Mouse (Mus musculus): ENCODE data around the gene Vwa8. TPM values are rescaled to one million over a fixed set of nuclear protein-coding genes. Genes with fewer than 3 reads are reported as not detected.

Vwa8 gene
- polyA plus RNA-seq, 1 experiment = 8.7 TPM

DNA sequence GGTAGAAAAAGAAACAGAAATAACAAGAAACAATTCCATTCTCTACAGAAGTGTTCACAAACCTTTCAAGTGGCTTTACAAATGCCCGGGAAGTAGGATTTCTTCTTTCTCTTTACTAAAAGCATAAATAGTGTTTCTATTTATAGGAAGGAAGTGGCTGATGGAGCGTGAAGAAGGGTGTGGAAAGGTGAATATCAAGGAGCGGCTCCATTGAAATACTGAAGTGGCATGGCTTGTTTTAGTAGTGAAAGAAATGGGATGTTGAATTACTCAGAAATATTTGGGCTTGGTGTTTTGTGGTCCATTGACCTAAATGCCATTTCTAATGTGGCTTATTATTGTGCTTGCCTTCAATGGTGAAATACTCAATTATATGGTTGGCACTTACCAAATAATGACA lies 30.4 kb upstream of the Vwa8 start:
- Histone ChIP-seq H3K4me3 (ENCODE audit: control insufficient read depth, insufficient read depth, low read length) (no peak overlapping the region), H3K27ac (ENCODE audit: control insufficient read depth, insufficient read depth, low read length) (no peak overlapping the region), H3K27me3 (ENCODE audit: control insufficient read depth, insufficient read depth, low read length) (no peaks in the 10 kb centered on the region), H3K4me1 (replicated peaks; ENCODE audit: control insufficient read depth, insufficient read depth, low read length) (no peaks in the 10 kb centered on the region), H3K36me3 (ENCODE audit: control insufficient read depth, insufficient read depth, low read length) (no peaks in the 10 kb centered on the region)
- no peak for DNase-seq
- 70% methylated on average over 3 of the region's 3 CpGs for WGBS
- TF ChIP-seq CTCF (IDR thresholded peaks at IDR 0.05; ENCODE audit: borderline replicate concordance, control insufficient read depth, extremely low read depth, insufficient read depth, low read length, poor library complexity) (no peak), POLR2A (IDR thresholded peaks at IDR 0.05; ENCODE audit: control insufficient read depth, extremely low read depth, insufficient read depth, low read length, poor library complexity) (no peak)

GRCm38 (mm10) chr14:78824013-78824412 lies 24.8 kb upstream of the Vwa8 start:
- Histone ChIP-seq H3K4me3 (ENCODE audit: control insufficient read depth, insufficient read depth, low read length) (no peak overlapping the region), H3K27me3 (ENCODE audit: control insufficient read depth, insufficient read depth, low read length) (no peaks in the 10 kb centered on the region), H3K4me1 (replicated peaks; ENCODE audit: control insufficient read depth, insufficient read depth, low read length) (no peaks in the 10 kb centered on the region), H3K36me3 (ENCODE audit: control insufficient read depth, insufficient read depth, low read length) (no peaks in the 10 kb centered on the region), H3K27ac (ENCODE audit: control insufficient read depth, insufficient read depth, low read length) (no peak overlapping the region)
- TF ChIP-seq POLR2A (IDR thresholded peaks at IDR 0.05; ENCODE audit: control insufficient read depth, extremely low read depth, insufficient read depth, low read length, poor library complexity) (no peak), CTCF (IDR thresholded peaks at IDR 0.05; ENCODE audit: borderline replicate concordance, control insufficient read depth, extremely low read depth, insufficient read depth, low read length, poor library complexity) (no peak)
- 93% methylated on average over 4 of the region's 4 CpGs for WGBS
- no peak for DNase-seq

DNA sequence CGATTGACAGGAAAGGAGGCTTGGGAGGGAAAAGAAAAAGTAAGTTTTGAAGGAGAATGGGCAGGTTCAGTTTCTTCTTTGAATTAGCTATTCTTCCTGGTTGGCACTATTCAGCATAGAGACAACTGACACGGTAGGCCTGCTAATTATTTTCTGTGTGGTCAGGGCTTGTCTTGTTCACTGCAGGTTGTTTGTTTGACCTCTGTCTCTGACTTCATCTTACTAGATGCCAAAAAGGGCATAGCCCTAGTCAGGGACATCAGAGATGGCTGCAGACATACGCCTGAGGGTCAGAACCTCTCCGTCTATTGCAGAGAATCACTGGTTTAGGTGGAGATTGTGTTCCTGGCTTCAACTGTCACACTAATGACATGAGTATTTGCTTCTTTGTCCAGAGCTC lies 24.3 kb upstream of the Vwa8 start:
- no peaks in the 10 kb centered on the region for H3K27me3 ChIP-seq (ENCODE audit: control insufficient read depth, insufficient read depth, low read length)
- H3K27ac ChIP-seq (ENCODE audit: control insufficient read depth, insufficient read depth, low read length) = no peak overlapping the region
- DNase-seq = no peak
- H3K4me1 ChIP-seq (replicated peaks; ENCODE audit: control insufficient read depth, insufficient read depth, low read length) = no peaks in the 10 kb centered on the region
- WGBS = 91% methylated on average over 4 of the region's 4 CpGs
- H3K36me3 ChIP-seq (ENCODE audit: control insufficient read depth, insufficient read depth, low read length) = no peaks in the 10 kb centered on the region
- TF ChIP-seq POLR2A (IDR thresholded peaks at IDR 0.05; ENCODE audit: control insufficient read depth, extremely low read depth, insufficient read depth, low read length, poor library complexity) = no peak
- no peak for TF ChIP-seq CTCF (IDR thresholded peaks at IDR 0.05; ENCODE audit: borderline replicate concordance, control insufficient read depth, extremely low read depth, insufficient read depth, low read length, poor library complexity)
- no peak overlapping the region for H3K4me3 ChIP-seq (ENCODE audit: control insufficient read depth, insufficient read depth, low read length)

- no peak overlapping the region for H3K27ac ChIP-seq (ENCODE audit: control insufficient read depth, insufficient read depth, low read length)
- no peaks in the 10 kb centered on the region for H3K4me1 ChIP-seq (replicated peaks; ENCODE audit: control insufficient read depth, insufficient read depth, low read length)
- no peaks in the 10 kb centered on the region for H3K27me3 ChIP-seq (ENCODE audit: control insufficient read depth, insufficient read depth, low read length)
- H3K36me3 ChIP-seq (ENCODE audit: control insufficient read depth, insufficient read depth, low read length) = no peaks in the 10 kb centered on the region
- no peak for TF ChIP-seq POLR2A (IDR thresholded peaks at IDR 0.05; ENCODE audit: control insufficient read depth, extremely low read depth, insufficient read depth, low read length, poor library complexity)
- no peak for TF ChIP-seq CTCF (IDR thresholded peaks at IDR 0.05; ENCODE audit: borderline replicate concordance, control insufficient read depth, extremely low read depth, insufficient read depth, low read length, poor library complexity)
- DNase-seq = no peak
- WGBS = over 99% methylated on average over 4 of the region's 4 CpGs
- no peak overlapping the region for H3K4me3 ChIP-seq (ENCODE audit: control insufficient read depth, insufficient read depth, low read length)
Observed at GRCm38 (mm10) chr14:78831158-78831557, 17.7 kb upstream of the Vwa8 start.

GRCm38 (mm10) chr14:78847948-78848347 lies 904 bp upstream of the Vwa8 start:
- H3K36me3 ChIP-seq (ENCODE audit: control insufficient read depth, insufficient read depth, low read length) = no peaks in the 10 kb centered on the region
- no peaks in the 10 kb centered on the region for H3K27me3 ChIP-seq (ENCODE audit: control insufficient read depth, insufficient read depth, low read length)
- H3K4me1 ChIP-seq (replicated peaks; ENCODE audit: control insufficient read depth, insufficient read depth, low read length) = no peaks in the 10 kb centered on the region; the same call in 1 of the 2 replicates
- no peak overlapping the region for H3K27ac ChIP-seq (ENCODE audit: control insufficient read depth, insufficient read depth, low read length)
- H3K4me3 ChIP-seq (ENCODE audit: control insufficient read depth, insufficient read depth, low read length) = no peak overlapping the region
- WGBS = 93% methylated on average over 1 of the region's 1 CpGs
- no peak for DNase-seq
- no peak for TF ChIP-seq POLR2A (IDR thresholded peaks at IDR 0.05; ENCODE audit: control insufficient read depth, extremely low read depth, insufficient read depth, low read length, poor library complexity)

- no peak for TF ChIP-seq CTCF (IDR thresholded peaks at IDR 0.05; ENCODE audit: borderline replicate concordance, control insufficient read depth, extremely low read depth, insufficient read depth, low read length, poor library complexity)
- no peak for TF ChIP-seq POLR2A (IDR thresholded peaks at IDR 0.05; ENCODE audit: control insufficient read depth, extremely low read depth, insufficient read depth, low read length, poor library complexity)
- DNase-seq = no peak
- no peaks in the 10 kb centered on the region for H3K27me3 ChIP-seq (ENCODE audit: control insufficient read depth, insufficient read depth, low read length)
- no peaks in the 10 kb centered on the region; the same call in 1 of the 2 replicates for H3K4me1 ChIP-seq (replicated peaks; ENCODE audit: control insufficient read depth, insufficient read depth, low read length)
- H3K4me3 ChIP-seq (ENCODE audit: control insufficient read depth, insufficient read depth, low read length) = no peak overlapping the region
- H3K27ac ChIP-seq (ENCODE audit: control insufficient read depth, insufficient read depth, low read length) = no peak overlapping the region
- H3K36me3 ChIP-seq (ENCODE audit: control insufficient read depth, insufficient read depth, low read length) = no peaks in the 10 kb centered on the region
- WGBS = 14% methylated on average over 3 of the region's 3 CpGs
Observed at GRCm38 (mm10) chr14:78848477-78848876, 375 bp upstream of the Vwa8 start.

DNA sequence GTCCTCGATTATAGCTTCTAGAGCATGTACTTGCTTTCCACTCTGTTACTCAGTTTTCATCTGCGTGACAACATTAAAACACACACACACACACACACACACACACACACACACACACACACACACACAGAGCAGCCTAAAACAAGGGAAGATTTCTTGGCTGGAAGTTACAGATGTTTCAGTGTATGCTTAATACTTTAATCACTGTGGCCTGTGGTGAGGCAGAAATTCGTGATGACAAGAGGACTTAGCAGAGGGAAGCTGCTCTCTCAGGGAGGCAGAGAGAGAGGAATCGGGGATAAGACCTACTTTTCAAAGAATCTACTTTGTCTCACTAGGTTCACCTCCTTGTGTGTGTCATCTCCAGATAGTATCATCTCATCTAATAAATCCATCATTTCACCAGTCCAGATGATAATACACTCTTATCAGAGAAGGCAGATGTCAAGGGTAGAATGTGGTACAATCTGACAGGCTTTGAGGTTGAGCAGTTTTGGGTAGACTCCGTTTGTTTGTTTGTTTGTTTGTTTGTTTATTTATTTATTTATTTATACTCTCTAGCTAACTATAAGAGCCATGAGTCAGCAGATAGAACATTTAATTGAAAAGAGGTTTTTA lies 1.2 kb downstream of the Vwa8 start:
- no peak for DNase-seq
- no peaks in the 10 kb centered on the region for H3K36me3 ChIP-seq (ENCODE audit: control insufficient read depth, insufficient read depth, low read length)
- no peaks in the 10 kb centered on the region; the same call in 1 of the 2 replicates for H3K4me1 ChIP-seq (replicated peaks; ENCODE audit: control insufficient read depth, insufficient read depth, low read length)
- no peaks in the 10 kb centered on the region for H3K27me3 ChIP-seq (ENCODE audit: control insufficient read depth, insufficient read depth, low read length)
- H3K27ac ChIP-seq (ENCODE audit: control insufficient read depth, insufficient read depth, low read length) = no peak overlapping the region
- no peak overlapping the region for H3K4me3 ChIP-seq (ENCODE audit: control insufficient read depth, insufficient read depth, low read length)
- no peak for TF ChIP-seq CTCF (IDR thresholded peaks at IDR 0.05; ENCODE audit: borderline replicate concordance, control insufficient read depth, extremely low read depth, insufficient read depth, low read length, poor library complexity)
- 55% methylated on average over 5 of the region's 5 CpGs for WGBS
